Mouse (Mus musculus): ENCODE measurements around the gene Emx1. TPM values are rescaled to one million over a fixed set of nuclear protein-coding genes. Genes with fewer than 3 reads are reported as not detected.
A peak's percentile ranks its signal among the peaks of the same experiment; 100 is the strongest.

The Emx1 gene
- polyA plus RNA-seq, 1 experiment from 2014 or later = not detected

- H3K9ac ChIP-seq (ENCODE audit: low read length) = no peak overlapping the region
- whole genome bisulfite sequencing = 41% methylated on average over 5 of the region's 5 CpGs
- no peaks in the 10 kb centered on the region for H3K27me3 ChIP-seq (ENCODE audit: control insufficient read depth, insufficient read depth, low read depth, low read length)
- H3K9me3 ChIP-seq (ENCODE audit: control insufficient read depth, low read length) = no peaks in the 10 kb centered on the region
- H3K27ac ChIP-seq (ENCODE audit: low read length) = no peak overlapping the region
- H3K4me3 ChIP-seq (ENCODE audit: low read length) = no peak overlapping the region
- no peak for ATAC-seq (ENCODE audit: low read depth)
- H3K4me2 ChIP-seq (ENCODE audit: low read depth, low read length) = no peak overlapping the region
- H3K4me1 ChIP-seq (replicated peaks; ENCODE audit: control insufficient read depth, insufficient read depth, low read length) = no peaks in the 10 kb centered on the region
- no peaks in the 10 kb centered on the region for H3K36me3 ChIP-seq (ENCODE audit: control insufficient read depth, insufficient read depth, low read length)
Observed at GRCm38 (mm10) chr6:85237001-85237400, 49.8 kb downstream of the Emx1 start.

GRCm38 (mm10) chr6:85237595-85238337 lies 50.5 kb downstream of the Emx1 start:
- ATAC-seq (ENCODE audit: low read depth) = no peak
- no peaks in the 10 kb centered on the region for H3K9me3 ChIP-seq (ENCODE audit: control insufficient read depth, low read length)
- 46% methylated on average over 10 of the region's 10 CpGs for WGBS

GRCm38 (mm10) chr6:85239044-85239489 lies 51.8 kb downstream of the Emx1 start:
- WGBS = 10% methylated on average over 4 of the region's 4 CpGs
- no peak overlapping the region for H3K9ac ChIP-seq (ENCODE audit: low read length)
- no peaks in the 10 kb centered on the region for H3K9me3 ChIP-seq (ENCODE audit: control insufficient read depth, low read length)

More at GRCm38 (mm10) chr6:85237595-85238337, 50.5 kb downstream of the Emx1 start:
- Histone ChIP-seq H3K9ac (ENCODE audit: low read length) (no peak overlapping the region), H3K4me1 (replicated peaks; ENCODE audit: control insufficient read depth, insufficient read depth, low read length) (no peaks in the 10 kb centered on the region), H3K4me3 (ENCODE audit: low read length) (no peak overlapping the region), H3K27ac (ENCODE audit: low read length) (no peak overlapping the region), H3K4me2 (ENCODE audit: low read depth, low read length) (no peak overlapping the region), H3K36me3 (ENCODE audit: control insufficient read depth, insufficient read depth, low read length) (no peaks in the 10 kb centered on the region), H3K27me3 (ENCODE audit: control insufficient read depth, insufficient read depth, low read depth, low read length) (no peaks in the 10 kb centered on the region)

DNA sequence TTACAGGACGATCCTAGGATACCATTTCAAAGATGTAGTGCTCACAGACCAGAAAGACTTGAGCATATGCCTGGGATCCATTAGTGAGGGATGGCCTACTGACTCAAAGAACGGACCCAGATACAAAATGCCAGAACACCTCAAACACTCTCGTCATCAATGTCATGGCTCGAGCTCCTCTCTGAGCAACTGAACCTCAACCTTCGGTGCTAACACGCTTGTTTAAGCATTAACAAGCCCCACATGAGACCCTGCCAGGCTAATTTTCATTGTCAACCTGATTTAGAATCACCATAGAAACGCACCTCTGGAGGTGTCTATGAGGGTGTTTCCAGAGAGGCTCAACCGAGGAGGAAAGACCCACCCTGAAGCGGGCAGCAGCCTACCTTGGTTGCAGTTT lies 62.6 kb downstream of the Emx1 start:
- Histone ChIP-seq H3K4me1 (replicated peaks; ENCODE audit: control insufficient read depth, insufficient read depth, low read length) (peaks cover 7% of the 10 kb centered on the region), H3K27me3 (ENCODE audit: control insufficient read depth, insufficient read depth, low read depth, low read length) (no peaks in the 10 kb centered on the region), H3K36me3 (ENCODE audit: control insufficient read depth, insufficient read depth, low read length) (no peaks in the 10 kb centered on the region), H3K27ac (ENCODE audit: low read length) (no peak overlapping the region), H3K9ac (ENCODE audit: low read length) (no peak overlapping the region), H3K4me2 (ENCODE audit: low read depth, low read length) (no peak overlapping the region), H3K4me3 (ENCODE audit: low read length) (no peak overlapping the region), H3K9me3 (ENCODE audit: control insufficient read depth, low read length) (no peaks in the 10 kb centered on the region; the same call in 1 of the 2 replicates)
- 81% methylated on average over 9 of the region's 9 CpGs for WGBS
- ATAC-seq (ENCODE audit: low read depth) = no peak

More at GRCm38 (mm10) chr6:85239044-85239489, 51.8 kb downstream of the Emx1 start:
- no peaks in the 10 kb centered on the region for H3K36me3 ChIP-seq (ENCODE audit: control insufficient read depth, insufficient read depth, low read length)
- no peak overlapping the region for H3K27ac ChIP-seq (ENCODE audit: low read length)
- H3K4me3 ChIP-seq (ENCODE audit: low read length) = no peak overlapping the region
- peak overlapping the region; percentile 50; the same call in 1 of the 2 replicates for H3K4me2 ChIP-seq (ENCODE audit: low read depth, low read length)
- H3K4me1 ChIP-seq (replicated peaks; ENCODE audit: control insufficient read depth, insufficient read depth, low read length) = no peaks in the 10 kb centered on the region
- no peaks in the 10 kb centered on the region for H3K27me3 ChIP-seq (ENCODE audit: control insufficient read depth, insufficient read depth, low read depth, low read length)
- peak; percentile 59; the same call in 1 of the 2 replicates for ATAC-seq (ENCODE audit: low read depth)

DNA sequence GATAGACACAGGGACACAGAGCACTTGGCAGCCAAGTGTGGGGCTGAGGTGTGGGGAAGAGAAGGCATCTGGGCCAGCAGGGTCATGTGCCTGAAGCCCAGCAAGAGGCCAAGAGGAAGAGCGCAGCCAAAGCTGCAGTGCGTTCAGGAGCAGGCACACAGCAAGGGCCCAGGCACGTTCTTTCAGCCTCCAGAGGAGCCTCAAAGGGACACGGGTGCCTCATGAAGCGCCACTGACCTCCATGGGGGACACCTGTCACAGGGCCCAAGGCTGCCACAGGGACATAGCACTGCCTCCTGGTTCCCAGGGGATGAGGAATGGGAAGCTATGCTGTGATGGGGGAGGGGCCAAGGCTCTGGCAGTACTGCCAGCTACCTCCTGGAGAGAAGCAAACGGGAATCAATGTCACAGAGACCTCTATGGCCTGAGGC lies 63.6 kb downstream of the Emx1 start:
- ATAC-seq (ENCODE audit: low read depth) = no peak
- Histone ChIP-seq H3K27ac (ENCODE audit: low read length) (no peak overlapping the region), H3K27me3 (ENCODE audit: control insufficient read depth, insufficient read depth, low read depth, low read length) (no peaks in the 10 kb centered on the region), H3K4me1 (replicated peaks; ENCODE audit: control insufficient read depth, insufficient read depth, low read length) (peaks cover 7% of the 10 kb centered on the region), H3K9ac (ENCODE audit: low read length) (no peak overlapping the region), H3K9me3 (ENCODE audit: control insufficient read depth, low read length) (no peaks in the 10 kb centered on the region), H3K4me3 (ENCODE audit: low read length) (no peak overlapping the region), H3K36me3 (ENCODE audit: control insufficient read depth, insufficient read depth, low read length) (no peaks in the 10 kb centered on the region), H3K4me2 (ENCODE audit: low read depth, low read length) (no peak overlapping the region)
- WGBS = 48% methylated on average over 6 of the region's 6 CpGs

DNA sequence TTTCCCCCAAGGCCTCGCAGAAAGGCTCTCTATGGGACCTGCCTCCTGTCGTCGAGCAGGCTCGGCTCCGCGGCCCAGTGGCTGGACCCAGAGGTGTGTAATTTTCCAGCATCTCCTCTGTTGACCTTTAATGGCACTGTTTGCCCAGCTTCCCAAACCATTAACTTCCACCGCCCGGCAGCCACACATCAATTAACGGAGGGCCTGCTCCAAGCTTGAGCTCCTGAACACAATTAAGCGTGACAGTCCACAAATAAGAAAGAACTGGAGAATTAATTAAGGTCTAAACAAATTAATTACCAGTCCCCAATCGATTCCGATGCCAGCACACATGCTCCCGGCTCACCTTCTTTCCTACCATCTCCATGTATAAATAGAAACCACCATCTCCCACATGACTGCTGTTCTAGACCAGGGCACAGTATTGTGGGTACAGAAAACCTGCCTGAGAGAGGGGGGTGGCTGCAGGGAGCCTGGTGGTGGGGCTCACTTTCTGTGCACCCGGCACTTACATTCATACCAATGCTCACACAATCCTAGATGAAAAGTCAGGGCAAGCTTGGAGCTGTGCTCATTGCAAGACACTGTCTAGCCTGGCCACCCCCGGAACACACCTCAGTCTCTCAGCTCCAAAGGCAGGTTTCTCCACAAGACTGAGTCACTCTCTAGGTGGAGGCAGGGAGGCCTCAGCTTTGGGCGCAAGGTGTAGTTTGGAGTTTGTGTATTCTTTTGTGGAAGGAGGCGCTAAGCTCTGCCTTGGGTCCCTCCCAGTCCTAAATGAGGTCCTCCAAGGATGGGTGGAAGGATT lies 65.2 kb downstream of the Emx1 start:
- H3K27ac ChIP-seq (ENCODE audit: low read length) = no peak overlapping the region
- ATAC-seq (ENCODE audit: low read depth) = no peak

DNA sequence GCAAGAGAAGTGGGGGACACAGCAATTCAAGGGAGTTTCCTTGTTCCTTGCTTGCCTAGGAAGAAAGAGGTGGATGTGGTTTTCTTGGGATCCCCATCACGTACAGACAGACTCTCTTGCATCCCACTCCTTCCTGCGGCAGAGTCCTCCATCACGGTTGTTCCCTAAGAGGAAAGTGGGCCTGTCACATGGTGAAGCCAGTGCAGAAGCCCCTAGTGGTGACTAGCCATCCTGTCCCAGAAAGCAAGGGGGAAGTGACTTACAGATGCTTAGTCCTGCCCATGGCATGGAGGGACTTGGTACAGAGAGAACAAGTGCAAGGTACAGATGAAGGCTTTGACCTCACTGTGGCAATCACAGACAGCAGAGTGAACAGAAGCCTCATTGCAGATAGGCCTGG lies 66.0 kb downstream of the Emx1 start:
- no peaks in the 10 kb centered on the region for H3K36me3 ChIP-seq (ENCODE audit: control insufficient read depth, insufficient read depth, low read length)
- H3K9me3 ChIP-seq (ENCODE audit: control insufficient read depth, low read length) = no peaks in the 10 kb centered on the region
- H3K4me2 ChIP-seq (ENCODE audit: low read depth, low read length) = no peak overlapping the region
- H3K9ac ChIP-seq (ENCODE audit: low read length) = no peak overlapping the region
- no peak for ATAC-seq (ENCODE audit: low read depth)
- H3K27me3 ChIP-seq (ENCODE audit: control insufficient read depth, insufficient read depth, low read depth, low read length) = no peaks in the 10 kb centered on the region
- 72% methylated on average over 3 of the region's 3 CpGs for WGBS
- no peak overlapping the region for H3K27ac ChIP-seq (ENCODE audit: low read length)
- H3K4me3 ChIP-seq (ENCODE audit: low read length) = no peak overlapping the region
- H3K4me1 ChIP-seq (replicated peaks; ENCODE audit: control insufficient read depth, insufficient read depth, low read length) = peaks cover 7% of the 10 kb centered on the region

More for the DNA sequence above, 65.2 kb downstream of the Emx1 start:
- no peak overlapping the region for H3K4me3 ChIP-seq (ENCODE audit: low read length)
- H3K27me3 ChIP-seq (ENCODE audit: control insufficient read depth, insufficient read depth, low read depth, low read length) = no peaks in the 10 kb centered on the region
- no peak overlapping the region for H3K4me2 ChIP-seq (ENCODE audit: low read depth, low read length)
- 80% methylated on average over 17 of the region's 17 CpGs for WGBS
- no peaks in the 10 kb centered on the region for H3K9me3 ChIP-seq (ENCODE audit: control insufficient read depth, low read length)
- H3K9ac ChIP-seq (ENCODE audit: low read length) = no peak overlapping the region
- H3K4me1 ChIP-seq (replicated peaks; ENCODE audit: control insufficient read depth, insufficient read depth, low read length) = peaks cover 7% of the 10 kb centered on the region
- H3K36me3 ChIP-seq (ENCODE audit: control insufficient read depth, insufficient read depth, low read length) = no peaks in the 10 kb centered on the region
